Mouse (Mus musculus): ENCODE measurements around the gene Pcgf3.

The Pcgf3 gene

DNA sequence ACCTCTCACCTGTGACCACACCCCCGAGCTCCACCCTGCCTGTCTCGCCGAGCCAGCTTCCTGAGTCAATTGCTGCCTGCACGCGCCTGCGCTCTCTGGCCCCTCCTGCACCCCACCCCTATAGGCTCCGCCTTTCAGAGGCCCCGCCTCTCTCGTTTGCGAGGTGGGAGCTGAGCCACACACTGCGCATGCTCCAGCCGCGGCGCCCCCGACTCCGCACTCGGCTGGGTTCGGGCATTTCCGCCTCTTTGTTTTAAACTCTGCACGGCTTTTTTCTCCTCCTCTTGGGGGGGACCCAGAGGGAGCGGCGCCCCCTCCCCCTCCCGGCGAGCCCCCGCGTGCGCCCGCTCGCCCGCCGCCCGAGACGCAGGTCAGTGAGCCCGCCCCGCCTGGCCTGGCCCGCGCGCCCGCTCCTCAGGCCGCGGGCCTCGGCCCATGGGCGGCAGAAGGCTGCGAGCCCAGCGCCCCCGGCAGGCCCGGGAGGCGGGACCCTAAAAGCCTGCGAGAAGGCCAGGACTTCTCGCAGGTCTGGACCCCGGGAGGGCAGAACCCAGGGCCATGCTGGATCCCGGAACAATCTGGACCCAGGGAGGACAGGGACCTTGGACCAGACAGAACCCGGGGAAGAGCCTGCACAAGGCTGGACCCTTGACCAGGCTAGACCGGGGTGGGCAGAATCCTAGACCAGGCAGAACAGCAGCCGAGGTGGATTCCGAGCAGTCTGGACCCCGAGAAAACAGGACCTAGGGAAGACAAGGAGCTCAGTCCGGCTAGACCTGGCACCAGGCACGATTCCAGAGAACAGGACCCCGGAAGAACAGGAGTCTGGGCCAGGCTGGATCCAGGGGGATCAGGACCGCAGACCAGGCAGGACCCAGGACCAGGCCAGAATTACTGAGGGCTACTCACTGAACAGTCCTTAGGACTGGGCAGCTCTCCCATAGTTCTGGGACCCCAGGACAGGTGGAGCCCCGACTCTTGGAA, at the start of gene Pcgf3:
Gene Pcgf3, plus strand, starts transcription at position 151 of the 984 bp plus-strand sequence.
- in situ Hi-C loops (cut with MboI; ENCODE audit: low pct_unique_long_range_greater_than_20kb in 1 of 2, low sequenced_read_pairs in 2 of 2, unreplicated experiment in 1 of 2) = no loop called here

DNA sequence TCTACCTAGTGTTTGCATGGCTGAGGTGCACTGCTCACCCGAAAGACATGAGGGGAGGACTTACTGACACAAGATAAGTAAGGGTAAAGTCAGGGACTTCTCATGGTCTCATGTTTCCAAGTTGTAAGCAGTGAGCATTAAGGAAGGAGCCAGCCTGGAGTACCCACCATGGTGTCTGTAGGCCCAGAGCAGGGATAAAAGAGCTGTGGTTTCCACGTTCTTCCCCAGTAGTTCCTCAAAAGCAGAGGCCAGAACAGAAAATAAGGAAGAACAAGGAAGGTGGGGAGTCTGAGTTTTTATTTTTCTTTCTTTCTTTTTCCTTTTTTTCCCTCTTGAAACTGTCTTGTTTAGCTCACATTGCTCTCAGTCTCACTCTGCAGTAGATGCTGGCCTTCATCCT, 46.3 kb upstream of the Pcgf3 start:
- in situ Hi-C loops (cut with MboI; ENCODE audit: low pct_unique_long_range_greater_than_20kb in 1 of 2, low sequenced_read_pairs in 2 of 2, unreplicated experiment in 1 of 2) = no loop called here

DNA sequence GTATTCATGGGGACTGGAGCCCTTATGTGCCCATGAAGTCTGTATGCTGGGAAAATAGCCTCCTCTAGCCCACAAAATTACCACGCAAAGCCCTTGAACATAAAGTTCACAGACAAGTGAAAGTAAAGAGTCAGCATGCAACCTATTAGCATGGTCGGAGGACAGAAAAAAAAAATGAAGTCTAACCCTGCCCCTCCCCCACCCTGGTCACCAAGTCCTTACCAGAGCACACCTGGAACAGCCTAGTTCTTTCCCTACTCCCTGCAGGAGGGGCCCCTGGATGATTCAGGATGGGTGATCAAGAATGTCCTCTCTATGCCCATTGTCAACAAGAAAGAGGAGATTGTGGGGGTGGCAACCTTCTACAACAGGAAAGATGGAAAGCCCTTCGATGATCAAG, 38.3 kb upstream of the Pcgf3 start:
- in situ Hi-C loops (cut with MboI; ENCODE audit: low pct_unique_long_range_greater_than_20kb in 1 of 2, low sequenced_read_pairs in 2 of 2, unreplicated experiment in 1 of 2) = no loop called here

GRCm38 (mm10) chr5:108423427-108423826, 37.6 kb upstream of the Pcgf3 start:
- in situ Hi-C loops (cut with MboI; ENCODE audit: low pct_unique_long_range_greater_than_20kb in 1 of 2, low sequenced_read_pairs in 2 of 2, unreplicated experiment in 1 of 2) = no loop called here

- in situ Hi-C loops (cut with MboI; ENCODE audit: low pct_unique_long_range_greater_than_20kb in 1 of 2, low sequenced_read_pairs in 2 of 2, unreplicated experiment in 1 of 2) = no loop called here
Measured at GRCm38 (mm10) chr5:108427186-108427585, 33.8 kb upstream of the Pcgf3 start.

DNA sequence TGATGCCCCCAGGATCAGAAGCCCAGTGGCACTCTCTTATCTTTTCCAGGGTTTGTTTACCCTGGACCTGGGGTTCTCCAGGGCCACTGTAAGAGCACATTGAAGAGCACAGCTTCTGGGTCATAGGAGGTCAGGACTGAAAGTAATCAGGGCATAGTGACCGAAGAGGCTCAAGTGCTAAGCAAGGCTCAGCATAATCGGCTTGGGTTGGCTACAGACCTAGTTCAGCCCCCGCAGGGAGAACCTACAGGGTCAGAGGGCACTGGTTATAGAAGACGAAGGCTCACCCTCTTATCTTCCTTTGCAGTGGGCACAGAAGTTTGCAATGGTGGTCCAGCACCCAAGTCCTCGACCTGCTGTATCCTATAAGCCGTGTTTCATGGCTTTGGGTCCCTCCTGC, 29.8 kb upstream of the Pcgf3 start:
- in situ Hi-C loops (cut with MboI; ENCODE audit: low pct_unique_long_range_greater_than_20kb in 1 of 2, low sequenced_read_pairs in 2 of 2, unreplicated experiment in 1 of 2) = no loop called here

DNA sequence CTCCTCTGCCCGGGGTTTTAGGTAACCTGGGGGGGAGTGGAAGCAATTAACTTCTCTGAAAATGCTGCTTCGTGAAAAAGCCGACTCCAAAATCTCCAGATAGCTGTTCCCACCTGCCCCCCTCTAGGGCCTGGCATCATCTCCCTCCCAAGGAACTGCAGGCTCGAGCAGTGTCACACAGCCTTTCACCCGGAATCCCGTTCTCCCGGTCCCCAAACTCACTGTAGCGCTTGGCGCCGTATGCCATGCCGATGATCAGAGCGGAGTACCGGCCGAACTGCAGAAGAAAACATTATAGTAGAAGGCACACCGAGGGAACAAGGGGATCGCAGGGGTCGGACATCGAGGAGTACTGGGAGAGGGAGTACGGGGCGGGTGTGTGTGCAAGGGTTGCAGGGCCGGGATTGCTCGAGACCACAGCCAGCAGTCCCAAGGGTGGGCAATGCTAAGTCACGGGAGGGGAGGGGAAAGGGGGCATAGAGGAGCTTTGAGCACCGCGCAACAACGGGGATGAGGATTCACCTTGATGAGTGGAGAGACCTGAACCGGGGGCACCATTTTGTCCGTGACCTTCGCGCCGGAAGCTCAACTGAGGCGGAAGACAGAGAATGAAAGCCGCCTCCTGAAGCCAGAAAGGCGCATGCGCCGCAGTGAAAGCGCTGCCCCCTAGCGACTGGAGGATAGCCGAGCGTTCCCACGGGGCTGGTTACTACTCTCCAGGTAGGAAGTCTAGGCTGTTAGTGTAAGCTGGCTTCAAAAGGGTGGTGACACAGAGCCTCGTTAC, 27.0 kb upstream of the Pcgf3 start, which contains the start of gene Atp5k:
Gene Atp5k, minus strand, starts transcription at position 645 of the 784 bp plus-strand sequence.
- in situ Hi-C loops (cut with MboI; ENCODE audit: low pct_unique_long_range_greater_than_20kb in 1 of 2, low sequenced_read_pairs in 2 of 2, unreplicated experiment in 1 of 2) = no loop called here

GRCm38 (mm10) chr5:108436101-108436500, 24.9 kb upstream of the Pcgf3 start:
- in situ Hi-C loops (cut with MboI; ENCODE audit: low pct_unique_long_range_greater_than_20kb in 1 of 2, low sequenced_read_pairs in 2 of 2, unreplicated experiment in 1 of 2) = no loop called here

DNA sequence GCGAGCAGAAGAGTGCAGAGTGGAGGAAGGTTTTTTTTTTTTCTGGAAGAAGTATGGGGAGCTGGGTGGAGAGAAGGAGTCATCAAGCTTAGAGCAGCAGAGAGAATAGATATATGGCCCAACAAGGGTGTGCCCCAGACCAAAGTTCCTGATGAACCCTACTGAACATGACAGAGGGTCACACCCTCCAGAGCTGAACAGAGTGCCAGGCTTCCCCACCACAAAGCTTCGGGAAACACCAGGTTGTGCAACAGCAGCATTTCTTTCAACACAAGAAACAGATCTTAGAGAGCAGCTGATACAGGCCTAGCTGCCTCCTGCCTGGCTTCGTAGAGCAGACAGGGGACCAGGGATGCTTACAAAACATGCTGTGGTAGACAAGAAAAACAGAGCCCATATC, 14.1 kb upstream of the Pcgf3 start:
- in situ Hi-C loops (cut with MboI; ENCODE audit: low pct_unique_long_range_greater_than_20kb in 1 of 2, low sequenced_read_pairs in 2 of 2, unreplicated experiment in 1 of 2) = no loop called here

DNA sequence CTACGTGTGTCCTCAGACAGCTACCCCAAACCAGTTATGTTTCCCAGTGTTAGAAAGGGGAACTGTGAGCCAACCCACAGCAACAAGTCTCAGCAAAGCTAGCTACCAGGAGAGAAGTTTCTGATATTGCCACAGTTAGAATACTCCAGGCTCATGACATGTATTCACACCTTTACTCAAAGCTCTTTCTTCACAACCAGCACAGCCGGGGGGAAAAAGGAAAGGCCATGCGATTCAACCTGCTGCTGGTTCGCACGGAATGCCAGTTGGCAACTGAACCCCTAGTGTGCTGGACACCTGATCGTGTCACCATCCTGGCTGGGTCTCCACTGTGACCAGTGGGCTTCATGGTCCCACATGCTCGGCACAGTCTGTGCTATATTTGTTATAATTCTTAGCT, 13.2 kb upstream of the Pcgf3 start:
- in situ Hi-C loops (cut with MboI; ENCODE audit: low pct_unique_long_range_greater_than_20kb in 1 of 2, low sequenced_read_pairs in 2 of 2, unreplicated experiment in 1 of 2) = no loop called here

GRCm38 (mm10) chr5:108448785-108449668, 12.0 kb upstream of the Pcgf3 start, which contains the start of gene Mfsd7a:
TSS of gene Mfsd7a (minus strand) at chr5:108448891.
- in situ Hi-C loops (cut with MboI; ENCODE audit: low pct_unique_long_range_greater_than_20kb in 1 of 2, low sequenced_read_pairs in 2 of 2, unreplicated experiment in 1 of 2) = no loop called here

- in situ Hi-C loops (cut with MboI; ENCODE audit: low pct_unique_long_range_greater_than_20kb in 1 of 2, low sequenced_read_pairs in 2 of 2, unreplicated experiment in 1 of 2) = no loop called here
Measured at GRCm38 (mm10) chr5:108450837-108451540, 10.0 kb upstream of the Pcgf3 start.

GRCm38 (mm10) chr5:108451611-108452010, 9.4 kb upstream of the Pcgf3 start:
- in situ Hi-C loops (cut with MboI; ENCODE audit: low pct_unique_long_range_greater_than_20kb in 1 of 2, low sequenced_read_pairs in 2 of 2, unreplicated experiment in 1 of 2) = no loop called here

- in situ Hi-C loops (cut with MboI; ENCODE audit: low pct_unique_long_range_greater_than_20kb in 1 of 2, low sequenced_read_pairs in 2 of 2, unreplicated experiment in 1 of 2) = no loop called here
Measured at GRCm38 (mm10) chr5:108452422-108452821, 8.6 kb upstream of the Pcgf3 start.

DNA sequence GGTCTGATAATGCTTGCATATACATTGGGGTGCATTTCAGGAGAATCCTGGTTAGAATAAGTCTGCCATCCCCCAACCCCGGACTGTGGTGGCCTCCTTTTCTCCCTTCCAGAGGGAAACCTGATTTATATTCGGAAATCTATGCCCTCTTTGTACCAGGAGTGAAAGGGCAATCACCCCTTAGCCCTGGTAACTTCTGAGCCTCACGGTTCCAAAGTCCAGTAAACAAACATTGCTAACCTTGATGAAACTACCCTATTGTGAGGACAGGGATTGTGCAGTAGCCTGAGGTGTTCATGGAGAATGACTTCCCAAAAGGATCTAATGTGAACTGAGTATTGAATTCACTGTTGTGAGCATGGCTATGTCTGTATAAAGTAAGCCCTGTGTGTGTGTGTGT, 6.9 kb upstream of the Pcgf3 start:
- in situ Hi-C loops (cut with MboI; ENCODE audit: low pct_unique_long_range_greater_than_20kb in 1 of 2, low sequenced_read_pairs in 2 of 2, unreplicated experiment in 1 of 2) = no loop called here

DNA sequence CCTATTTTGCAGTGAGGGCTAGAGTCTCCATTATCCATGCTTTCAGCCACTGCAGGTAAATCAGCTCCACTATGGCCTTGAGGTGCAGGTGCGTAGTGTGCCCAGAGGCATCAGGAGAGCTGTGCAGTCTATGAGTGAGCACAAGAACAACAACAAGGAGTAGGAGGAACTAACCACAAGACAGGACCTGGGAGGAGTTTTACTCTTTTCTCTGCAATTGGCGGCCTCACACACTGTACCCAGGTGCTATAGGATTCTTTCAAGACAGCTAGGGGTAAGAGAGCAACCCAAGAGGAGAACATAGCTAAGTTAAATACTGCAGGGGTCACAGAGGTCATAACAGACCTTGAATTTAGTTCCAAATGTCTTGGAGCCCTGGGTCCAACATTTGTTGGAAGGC, 2.3 kb upstream of the Pcgf3 start:
- in situ Hi-C loops (cut with MboI; ENCODE audit: low pct_unique_long_range_greater_than_20kb in 1 of 2, low sequenced_read_pairs in 2 of 2, unreplicated experiment in 1 of 2) = no loop called here

- in situ Hi-C loops (cut with MboI; ENCODE audit: low pct_unique_long_range_greater_than_20kb in 1 of 2, low sequenced_read_pairs in 2 of 2, unreplicated experiment in 1 of 2) = no loop called here
Measured at GRCm38 (mm10) chr5:108460461-108460860, 571 bp upstream of the Pcgf3 start.

DNA sequence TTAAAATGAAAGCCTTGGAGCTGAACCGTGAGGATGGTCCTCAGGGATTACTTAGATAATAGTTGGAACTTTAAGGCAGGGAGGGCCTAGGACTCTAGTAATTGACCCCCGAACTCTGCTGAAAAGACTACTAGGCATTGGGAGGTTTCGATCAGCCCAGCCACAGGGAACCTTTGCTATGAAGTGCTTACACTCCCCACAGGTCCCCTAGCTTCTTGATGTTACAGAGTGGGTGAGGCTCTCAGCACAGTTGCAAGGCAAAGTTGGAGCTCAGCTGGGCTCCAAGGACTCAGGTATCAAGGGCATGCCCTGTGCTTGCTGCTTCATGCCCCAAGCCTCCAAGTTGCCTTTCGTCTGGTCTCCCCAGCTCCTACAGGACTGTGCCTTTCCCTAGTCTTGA, 1.4 kb downstream of the Pcgf3 start:
- in situ Hi-C loops (cut with MboI; ENCODE audit: low pct_unique_long_range_greater_than_20kb in 1 of 2, low sequenced_read_pairs in 2 of 2, unreplicated experiment in 1 of 2) = no loop called here

Measured in mouse embryonic stem cell (cell line).